In genomic region chr16:64841481-64842373, GRCm38 (mm10) we compare ENCODE assay signal across 28 mouse cellular contexts. TPM values are rescaled to one million over a fixed set of nuclear protein-coding genes. Genes with fewer than 3 reads are reported as not detected.
DNase-seq lines count a peak whose midpoint lies in the region; ATAC-seq lines count a peak whose summit lies in the region.
"Had no signal": no experiment of that assay in that cellular context is flagged by ENCODE, and none has a peak within 500 bp of the region (broad histone marks: within the 10 kb centered on the region; RNA-seq: fewer than 3 reads in every experiment).

No protein-coding gene starts in this region.

- H3K4me2 ChIP-seq in liver, embryonic 16.5 days (ENCODE audit: low read depth, low read length): peak overlapping the region; percentile 3; the same call in 1 of the 2 replicates
- no peak overlapping the region for H3K4me2 ChIP-seq in intestine, embryonic 15.5 days (replicated peaks)
- H3K4me2 ChIP-seq: embryonic facial prominence, embryonic 12.5 days; heart, embryonic 11.5 days; hindbrain, embryonic 13.5 days; lung, embryonic 14.5 days had no signal

- peak overlapping the region; percentile 38 for H3K4me3 ChIP-seq in megakaryocyte, embryonic 14.5 days (replicated peaks)
- no peak overlapping the region for H3K4me3 ChIP-seq in liver, embryonic 16.5 days (ENCODE audit: low read depth, low read length)
- H3K4me3 ChIP-seq in intestine, embryonic 15.5 days (replicated peaks): no peak overlapping the region
- H3K4me3 ChIP-seq: embryonic facial prominence, embryonic 12.5 days; gastrocnemius, adult 2 months; hindbrain, embryonic 13.5 days; left cerebral cortex, adult 2 months had no signal

- no peak overlapping the region for H3K9ac ChIP-seq in liver, embryonic 16.5 days (ENCODE audit: low read depth, low read length)
- H3K9ac ChIP-seq in intestine, embryonic 15.5 days: no peak overlapping the region
- H3K9ac ChIP-seq: embryonic facial prominence, embryonic 12.5 days; hindbrain, embryonic 13.5 days; lung, embryonic 14.5 days had no signal

- peaks cover 58% of the 10 kb centered on the region for H3K4me1 ChIP-seq in megakaryocyte, embryonic 14.5 days
- peaks cover 13% of the 10 kb centered on the region for H3K4me1 ChIP-seq in liver, embryonic 16.5 days (ENCODE audit: control insufficient read depth, low read depth, low read length)
- no peaks in the 10 kb centered on the region for H3K4me1 ChIP-seq in intestine, embryonic 15.5 days (replicated peaks)
- H3K4me1 ChIP-seq: embryonic facial prominence, embryonic 12.5 days; hindbrain, embryonic 13.5 days had no signal

- no peak for DNase-seq in thymus, postnatal 10 days (ENCODE audit: low spot score in 2 of 2)
- no peak for DNase-seq in T-cell, adult 2 months (ENCODE audit: low spot score)
- DNase-seq: adrenal gland, adult 2 months; cerebellum, adult 11 months; cerebellum, adult 9-10 months; cerebellum, postnatal 36 days; embryo, embryonic 11 days; gastrocnemius, adult 2 months; gastrocnemius, postnatal 36 days; heart, adult 18-20 months; heart, postnatal 4 days; kidney, postnatal 14 days; lung, embryonic 14.5 days; thymus, adult 2 months; thymus, postnatal 4 days had no signal

- no peak for ATAC-seq in megakaryocyte, adult 5-6 weeks (ENCODE audit: poor library complexity, severe bottlenecking)
- ATAC-seq in erythroid progenitor cell, adult 5-6 weeks (replicated peaks; ENCODE audit: low FRiP score, poor library complexity, severe bottlenecking): peak; percentile 69
- ATAC-seq in liver, embryonic 16.5 days (ENCODE audit: low read depth): peak; percentile 68
- no peak for ATAC-seq in intestine, embryonic 15.5 days
- ATAC-seq: activated CD4-positive, CD25-positive, alpha-beta regulatory T cell, adult 4 months; forebrain, embryonic 16.5 days; intestine, postnatal 0 days; midbrain, embryonic 16.5 days had no signal

- peaks cover 11% of the 10 kb centered on the region for H3K36me3 ChIP-seq in megakaryocyte, embryonic 14.5 days (replicated peaks; ENCODE audit: low read length)
- no peaks in the 10 kb centered on the region for H3K36me3 ChIP-seq in liver, embryonic 16.5 days (ENCODE audit: control insufficient read depth, insufficient read depth)
- no peaks in the 10 kb centered on the region for H3K36me3 ChIP-seq in intestine, embryonic 15.5 days
- H3K36me3 ChIP-seq: embryonic facial prominence, embryonic 12.5 days; hindbrain, embryonic 13.5 days had no signal

- 49% methylated on average over 5 of the region's 5 CpGs for WGBS in liver, embryonic 16.5 days (ENCODE audit: insufficient replicate concordance)
- WGBS in intestine, embryonic 15.5 days: 85% methylated on average over 5 of the region's 5 CpGs

- H3K27me3 ChIP-seq in megakaryocyte, embryonic 14.5 days (replicated peaks): no peaks in the 10 kb centered on the region
- H3K27me3 ChIP-seq in liver, embryonic 16.5 days (ENCODE audit: control insufficient read depth, insufficient read depth, low read depth, low read length): no peaks in the 10 kb centered on the region
- no peaks in the 10 kb centered on the region for H3K27me3 ChIP-seq in intestine, embryonic 15.5 days (replicated peaks)
- H3K27me3 ChIP-seq: embryonic facial prominence, embryonic 12.5 days; hindbrain, embryonic 13.5 days had no signal

- H3K27ac ChIP-seq in liver, embryonic 16.5 days (ENCODE audit: low read length): peak overlapping the region; percentile 4; the same call in 1 of the 2 replicates
- H3K27ac ChIP-seq in intestine, embryonic 15.5 days: no peak overlapping the region
- H3K27ac ChIP-seq: embryonic facial prominence, embryonic 12.5 days; gastrocnemius, adult 2 months; hindbrain, embryonic 13.5 days; left cerebral cortex, adult 2 months had no signal

- H3K9me3 ChIP-seq in megakaryocyte, embryonic 14.5 days: no peaks in the 10 kb centered on the region
- no peaks in the 10 kb centered on the region for H3K9me3 ChIP-seq in liver, embryonic 16.5 days (replicated peaks; ENCODE audit: control insufficient read depth, low read length)
- no peaks in the 10 kb centered on the region for H3K9me3 ChIP-seq in intestine, embryonic 15.5 days
- H3K9me3 ChIP-seq: embryonic facial prominence, embryonic 12.5 days; hindbrain, embryonic 13.5 days had no signal

RNA-seq across cellular contexts. Expression of gene Zfp654, which starts 9.7 kb away (rescaled TPM):
- polyA plus RNA-seq in megakaryocyte, embryonic 14.5 days (2012; ENCODE audit: insufficient read depth, low replicate concordance): 0.13 and 0.51 TPM in 2 replicates
- 19.2 and 21.1 TPM in 2 replicates for total RNA-seq in megakaryocyte, adult 5-6 weeks (2015)
- total RNA-seq in megakaryocyte, adult 5-6 weeks (2017): 10.8 and 14.1 TPM in 2 replicates
- total RNA-seq in erythroid progenitor cell, adult 5-6 weeks (2015; ENCODE audit: low replicate concordance): 15.1 and 17.3 TPM in 2 replicates
- total RNA-seq in erythroid progenitor cell, adult 5-6 weeks (2017; ENCODE audit: low replicate concordance): 13.2 and 13.6 TPM in 2 replicates
- polyA plus RNA-seq in liver, embryonic 16.5 days (2015; fragmentation: Nextera tagmentation; extraction: Ambion mirVana): 2.6 and 3.0 TPM in 2 replicates
- polyA plus RNA-seq in intestine, embryonic 15.5 days (2015; fragmentation: Nextera tagmentation; extraction: Ambion mirVana): 4.6 and 5.5 TPM in 2 replicates

RNA-seq across cellular contexts. Expression of gene Cggbp1, which starts 10.1 kb away (rescaled TPM):
- polyA plus RNA-seq in megakaryocyte, embryonic 14.5 days (2012; ENCODE audit: insufficient read depth, low replicate concordance): 11.7 and 17.5 TPM in 2 replicates
- total RNA-seq in megakaryocyte, adult 5-6 weeks (2015): 111 and 133 TPM in 2 replicates
- 103 and 104 TPM in 2 replicates for total RNA-seq in megakaryocyte, adult 5-6 weeks (2017)
- total RNA-seq in erythroid progenitor cell, adult 5-6 weeks (2015; ENCODE audit: low replicate concordance): 51.5 and 76.7 TPM in 2 replicates
- total RNA-seq in erythroid progenitor cell, adult 5-6 weeks (2017; ENCODE audit: low replicate concordance): 54.6 and 57.1 TPM in 2 replicates
- polyA plus RNA-seq in liver, embryonic 16.5 days (2015; fragmentation: Nextera tagmentation; extraction: Ambion mirVana): 22.7 and 25.9 TPM in 2 replicates
- polyA plus RNA-seq in intestine, embryonic 15.5 days (2015; fragmentation: Nextera tagmentation; extraction: Ambion mirVana): 54.0 and 63.3 TPM in 2 replicates

Comparison
In these comparisons a context has a peak if more than half of its experiments do, and no peak if none do; other contexts are left out.
1. ATAC-seq: peak in erythroid progenitor cell, adult 5-6 weeks (single experiment) and liver, embryonic 16.5 days (single experiment); none in megakaryocyte, adult 5-6 weeks (single experiment) and intestine, embryonic 15.5 days (single experiment).